Mouse (Mus musculus) ES-CJ7 (cell line): ENCODE data around the gene Nrg3.

Source experiments
- DNase-seq: peaks from one replicate; pipeline ENCODE4 v3.0.0; 2011; ENCODE audit warnings: low read depth, low spot score

Gene Nrg3

GRCm38 (mm10) chr14:38991847-38992573 is 480.9 kb downstream of the Nrg3 start:
- DNase-seq = no peak

DNA sequence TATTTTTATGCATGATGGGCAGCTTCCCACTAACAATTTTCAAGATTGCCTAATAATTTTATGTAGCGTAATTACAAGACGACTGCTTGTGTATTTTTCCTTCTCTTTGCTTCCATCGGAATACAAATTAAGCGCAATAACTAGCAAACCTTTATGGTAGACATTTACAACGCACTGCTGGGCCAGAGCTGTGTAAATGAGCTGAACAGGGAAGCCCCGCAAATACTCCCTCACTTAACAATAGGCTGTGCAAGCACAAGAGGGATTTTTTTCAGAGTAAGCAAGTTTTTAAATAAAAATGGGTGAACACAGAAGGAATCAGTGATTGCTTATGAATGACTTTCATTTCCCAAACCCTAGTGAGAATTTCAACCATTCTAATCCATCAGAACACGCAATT is 513.5 kb downstream of the Nrg3 start:
- DNase-seq = no peak

DNA sequence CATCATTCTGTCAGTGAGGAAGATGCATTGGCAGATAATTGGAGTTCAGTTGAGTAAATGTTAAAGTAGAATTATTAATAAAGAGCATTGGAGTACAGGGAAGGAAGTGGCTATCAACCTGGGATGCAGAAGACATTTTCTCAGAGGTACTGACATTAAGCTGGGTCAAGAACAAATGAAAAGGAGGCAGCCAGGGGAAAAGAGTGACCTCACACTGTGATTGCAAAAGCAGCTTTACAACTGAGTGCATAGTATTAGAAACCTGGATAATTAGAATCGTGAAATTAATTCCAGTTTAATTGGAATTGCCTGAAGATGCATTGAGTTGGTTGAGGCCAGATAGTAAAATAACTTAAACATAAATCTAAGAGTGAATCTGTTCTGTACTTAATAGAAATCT is 535.4 kb downstream of the Nrg3 start:
- no peak for DNase-seq

- DNase-seq = no peak
Measured at GRCm38 (mm10) chr14:38936483-38937054, 536.3 kb downstream of the Nrg3 start.

GRCm38 (mm10) chr14:38923652-38924051 is 549.2 kb downstream of the Nrg3 start:
- DNase-seq = no peak

DNA sequence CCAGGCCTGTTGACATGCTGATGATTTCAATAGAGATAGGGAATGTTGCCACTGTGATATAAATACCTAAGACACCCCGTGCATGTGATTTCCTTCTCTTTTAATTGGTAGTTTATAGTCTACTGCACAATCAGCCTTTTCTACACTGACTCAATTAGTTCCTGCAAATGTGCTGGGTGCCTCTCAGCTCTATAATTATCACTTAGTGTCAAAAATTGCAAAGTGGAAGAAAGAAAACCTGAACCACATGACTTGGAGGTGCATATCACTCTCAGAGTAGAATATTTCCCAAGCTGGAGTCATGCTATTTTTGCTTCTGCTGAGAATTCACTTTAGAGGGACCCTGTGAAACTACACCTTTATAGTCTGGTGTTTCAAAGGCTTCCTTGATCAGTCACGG is 552.1 kb downstream of the Nrg3 start:
- DNase-seq = no peak

GRCm38 (mm10) chr14:38870591-38870990 is 602.3 kb downstream of the Nrg3 start:
- no peak for DNase-seq

- DNase-seq = no peak
Measured at GRCm38 (mm10) chr14:38847566-38847965, 625.3 kb downstream of the Nrg3 start.

DNA sequence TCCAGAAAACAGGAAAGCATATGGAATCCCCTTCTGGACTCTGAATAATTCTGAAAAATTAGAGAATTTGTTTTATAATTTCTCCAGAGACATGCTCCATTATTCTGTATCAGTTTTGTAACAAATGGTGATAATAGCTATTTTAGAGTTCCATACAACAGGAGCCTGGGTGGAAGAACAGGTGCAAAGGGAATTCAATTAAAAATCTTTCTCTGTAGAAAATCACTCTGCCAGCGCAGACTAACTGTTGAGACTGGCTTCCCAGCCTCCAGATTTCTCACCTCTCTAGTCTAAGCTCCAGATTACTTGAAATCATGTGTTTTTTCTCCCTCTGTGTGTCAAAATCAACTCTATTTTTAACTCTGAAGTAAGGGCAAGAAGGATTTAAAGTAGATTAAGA is 625.8 kb downstream of the Nrg3 start:
- no peak for DNase-seq

GRCm38 (mm10) chr14:38835006-38835405 is 637.9 kb downstream of the Nrg3 start:
- DNase-seq = no peak

DNA sequence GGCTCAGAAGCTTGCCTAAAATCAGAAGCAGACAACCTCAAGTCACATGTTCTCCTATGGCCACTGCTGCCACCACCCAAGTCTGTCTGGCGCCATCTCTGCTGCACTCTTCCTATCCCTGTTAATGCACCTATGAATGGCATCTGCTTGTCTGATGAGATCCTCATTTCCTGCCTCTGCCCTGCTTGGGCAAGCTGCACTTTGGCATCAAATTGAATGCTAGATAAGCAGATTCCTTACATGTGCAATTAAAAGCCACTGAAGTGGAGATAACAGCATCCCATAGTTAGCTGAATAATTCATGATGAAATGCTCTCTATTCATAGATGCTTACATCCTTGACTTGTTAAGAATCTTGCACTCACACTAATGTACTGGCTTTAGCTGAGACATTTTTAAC is 648.0 kb downstream of the Nrg3 start:
- DNase-seq = no peak

GRCm38 (mm10) chr14:38797027-38797426 is 675.9 kb downstream of the Nrg3 start:
- no peak for DNase-seq

DNA sequence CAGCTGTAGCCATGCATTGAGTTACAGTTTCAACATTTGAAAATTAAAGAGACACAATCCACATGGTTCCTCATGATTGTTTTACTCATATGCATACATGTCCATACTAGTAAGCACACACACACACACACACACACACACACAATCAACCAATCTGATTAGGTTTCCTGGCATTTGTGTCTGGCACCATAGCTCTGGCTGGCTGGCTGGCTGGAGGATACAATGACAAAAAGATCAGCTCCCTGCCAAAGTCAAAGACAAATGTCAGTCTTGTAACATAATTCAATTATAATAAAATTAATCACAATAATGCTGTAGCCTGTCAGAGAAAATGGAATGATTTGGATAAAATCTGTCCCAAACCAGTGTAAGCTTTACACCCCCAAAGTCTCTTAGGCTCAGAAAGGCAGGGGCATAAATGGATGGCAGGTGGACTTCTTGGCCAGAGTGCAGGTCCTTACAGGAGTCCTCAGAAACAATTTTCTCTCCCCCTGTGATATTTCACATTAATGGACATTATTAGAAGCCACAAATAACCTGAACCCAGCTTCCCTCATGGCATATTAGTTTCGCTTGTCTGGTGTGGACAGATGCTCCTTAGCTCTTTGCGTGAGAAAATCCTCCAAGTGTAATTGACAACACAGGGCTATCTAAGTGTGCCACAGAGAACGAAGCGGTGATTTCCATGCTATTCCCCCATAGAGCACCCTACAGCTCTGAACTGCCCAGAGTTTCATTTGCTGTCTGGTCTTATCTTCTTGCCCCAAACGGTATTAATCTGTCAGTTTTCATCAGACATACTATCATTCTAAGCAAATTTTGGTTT is 697.4 kb downstream of the Nrg3 start:
- no peak for DNase-seq

DNA sequence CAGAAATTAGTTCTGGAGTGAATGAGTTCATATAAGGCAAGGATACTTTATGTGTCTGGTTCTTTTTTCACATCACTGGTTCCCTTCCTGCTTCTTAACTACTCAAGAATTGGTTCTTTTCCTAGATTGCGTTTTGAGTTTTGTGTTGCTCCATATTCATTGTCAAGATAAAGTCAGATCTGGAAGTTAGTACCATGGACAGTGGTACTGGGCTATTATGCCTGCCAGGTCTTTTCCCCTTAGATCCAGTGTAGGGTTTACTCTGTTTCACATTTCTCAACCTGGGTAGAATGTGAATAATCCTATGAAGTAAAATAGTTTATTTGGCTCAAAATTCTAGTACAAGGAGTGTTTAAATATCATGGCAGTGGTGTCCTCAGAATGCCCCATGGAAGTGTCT is 698.1 kb downstream of the Nrg3 start:
- peak; percentile 4 for DNase-seq

DNA sequence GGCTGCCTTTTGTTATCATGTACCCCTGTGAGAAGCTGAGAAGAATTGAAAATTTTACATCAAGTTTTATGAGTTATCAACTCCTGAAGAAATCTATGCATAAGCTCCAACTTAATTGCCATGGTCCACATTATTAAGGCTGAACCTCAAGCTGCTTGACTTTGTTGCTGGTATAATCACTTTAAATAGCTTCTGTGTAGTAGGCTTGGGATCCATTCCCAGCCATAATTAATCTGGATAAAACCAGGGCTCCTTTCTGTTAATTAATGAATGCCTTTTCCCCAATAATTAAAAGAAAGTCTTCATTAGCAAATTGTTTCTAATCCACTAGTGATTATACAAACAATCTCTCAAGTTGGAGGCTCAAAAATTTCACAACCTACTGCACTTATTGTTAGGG is 742.4 kb downstream of the Nrg3 start:
- DNase-seq = no peak

DNA sequence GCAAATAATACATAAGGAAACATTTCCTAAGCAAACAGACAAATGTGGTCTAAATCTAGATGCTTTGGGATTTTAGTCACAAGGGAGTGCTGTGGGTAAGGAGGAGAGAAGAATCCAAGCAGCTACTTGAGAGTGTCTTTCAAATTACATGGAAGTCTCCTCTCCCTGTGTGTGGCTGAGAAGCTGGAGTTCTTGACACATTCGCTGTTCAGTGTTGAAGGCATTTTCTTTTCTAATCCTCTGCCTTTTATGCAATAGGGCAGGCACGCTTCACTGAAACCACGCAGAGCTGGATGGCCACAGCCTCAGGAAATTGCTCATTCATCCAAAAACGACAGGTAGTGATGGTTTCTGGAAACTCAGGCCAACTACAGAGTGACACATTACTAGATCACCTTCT is 769.0 kb downstream of the Nrg3 start:
- no peak for DNase-seq

DNA sequence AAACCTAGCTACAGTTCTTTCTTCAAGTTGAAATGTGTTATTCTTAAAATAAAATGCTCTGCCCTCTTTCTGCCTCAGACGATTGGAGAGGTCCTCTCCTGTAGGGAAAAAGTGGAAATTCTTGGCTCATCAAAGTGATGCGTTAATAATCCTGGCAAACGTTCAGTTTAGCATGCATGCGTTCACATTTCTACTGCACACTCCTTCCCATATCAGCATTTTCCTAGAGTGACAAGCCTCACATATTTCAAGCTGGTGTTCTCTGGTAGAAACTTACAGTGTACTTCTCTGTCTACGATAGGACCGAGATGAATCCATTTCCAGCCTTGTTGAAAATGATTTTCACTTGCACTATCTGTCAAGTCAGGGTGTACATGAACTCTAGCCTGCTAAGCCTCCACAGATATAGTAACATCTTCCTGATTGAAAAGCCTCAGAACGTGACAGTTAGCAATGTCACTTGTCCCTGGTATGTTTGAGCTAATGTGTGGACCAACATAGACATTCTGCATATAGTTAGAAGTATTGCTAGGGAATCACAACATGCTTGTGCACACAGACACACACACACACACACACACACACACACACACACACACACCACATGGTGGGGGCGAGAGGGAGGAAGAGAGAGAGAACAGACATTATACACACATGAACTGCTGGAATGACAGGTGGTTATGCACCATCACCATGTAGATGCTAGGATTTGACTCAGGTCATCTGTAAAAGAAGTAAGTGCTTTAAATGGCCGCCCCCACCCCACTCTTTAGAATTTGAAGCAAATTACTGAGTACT is 770.1 kb downstream of the Nrg3 start:
- no peak for DNase-seq

DNA sequence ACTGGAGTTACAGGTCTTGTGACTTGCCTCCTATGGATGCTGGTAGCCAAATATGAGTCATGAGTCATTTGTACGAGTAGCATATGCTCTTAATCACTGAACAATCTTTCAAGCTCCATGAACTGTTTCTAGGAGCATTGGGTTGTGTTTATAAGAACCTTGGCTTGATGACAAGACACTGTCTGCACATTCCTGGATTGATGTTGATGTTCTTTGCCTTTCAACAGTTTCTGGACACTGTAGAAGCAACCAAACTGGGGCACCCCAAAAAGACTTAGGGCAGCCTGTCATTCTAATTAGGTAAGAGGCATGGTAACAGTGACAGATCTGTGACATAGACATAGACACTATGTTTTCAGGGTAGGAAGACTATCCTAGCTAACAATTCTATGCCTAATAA is 771.5 kb downstream of the Nrg3 start:
- DNase-seq = no peak

- DNase-seq = no peak
Measured at GRCm38 (mm10) chr14:38700972-38701371, 771.9 kb downstream of the Nrg3 start.

DNA sequence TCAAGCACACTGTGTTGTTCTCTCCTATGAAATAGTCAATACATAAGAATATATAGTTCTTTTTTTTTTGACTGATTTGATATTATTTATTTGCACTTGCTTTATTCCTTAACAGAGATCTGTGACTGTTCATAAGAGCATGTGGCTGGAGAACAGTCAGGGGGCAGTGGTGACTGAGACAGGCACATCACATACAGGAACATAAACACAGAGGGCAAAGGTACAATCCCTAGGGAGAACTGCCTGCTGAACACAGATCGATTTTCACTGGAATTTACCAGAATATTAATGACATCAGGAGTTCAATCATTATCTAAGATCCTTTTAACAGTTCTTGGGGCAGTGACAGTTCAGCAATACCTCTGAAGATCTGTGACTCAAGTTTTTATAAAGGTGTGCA is 812.9 kb downstream of the Nrg3 start:
- no peak for DNase-seq

DNA sequence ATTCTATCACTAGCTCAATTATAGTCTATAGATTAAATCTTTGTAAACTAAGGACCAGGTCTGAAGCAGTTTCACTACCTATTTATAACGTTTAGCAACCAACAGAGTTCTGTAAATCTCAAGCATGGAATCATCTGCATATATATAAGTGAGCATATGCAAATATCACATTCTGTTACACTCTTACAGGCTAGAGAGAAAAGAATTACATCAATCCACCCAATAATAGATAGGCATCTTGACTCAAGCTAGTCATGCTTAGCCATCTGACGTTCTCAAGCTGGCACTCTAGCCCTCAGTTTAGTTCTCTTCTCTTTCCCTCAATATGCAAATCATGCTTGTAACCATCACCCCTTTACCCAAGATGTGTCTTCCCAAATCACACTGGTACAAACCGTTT is 835.8 kb downstream of the Nrg3 start:
- no peak for DNase-seq

DNA sequence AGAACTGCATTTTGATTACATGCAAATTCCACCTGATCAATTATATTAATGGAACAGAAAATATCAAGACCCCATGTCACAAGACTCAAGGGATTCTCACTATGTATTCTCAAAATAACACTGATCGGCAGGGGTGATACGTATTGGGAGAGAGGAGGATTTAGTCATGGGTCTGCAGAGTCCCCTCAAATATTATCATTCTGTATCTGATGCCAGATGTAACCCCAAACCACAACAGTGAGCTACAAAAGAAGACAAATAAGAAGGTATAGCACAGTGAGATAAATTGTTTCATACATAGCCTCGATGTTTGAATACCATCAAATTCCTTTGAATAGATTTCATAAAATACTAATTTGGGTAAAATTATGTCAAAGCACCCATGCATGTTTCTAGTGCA is 842.8 kb downstream of the Nrg3 start:
- no peak for DNase-seq
